ENCODE assay signal across 13 mouse cellular contexts in genomic region chr16:94567751-94568150, GRCm38 (mm10). TPM values are rescaled to one million over a fixed set of nuclear protein-coding genes. Genes with fewer than 3 reads are reported as not detected.
A peak's percentile ranks its signal among the peaks of the same experiment; 100 is the strongest.
DNase-seq lines count a peak whose midpoint lies in the region; ATAC-seq and TF ChIP-seq lines count a peak whose summit lies in the region.
"Had no signal": no experiment of that assay in that cellular context is flagged by ENCODE, and none has a peak within 500 bp of the region (broad histone marks: within the 10 kb centered on the region; RNA-seq: fewer than 3 reads in every experiment).

No protein-coding gene starts in this region.

- TF ChIP-seq CTCF in testis, adult 2 months (IDR thresholded peaks at IDR 0.05; ENCODE audit: control insufficient read depth, insufficient read depth, insufficient replicate concordance, low read depth, low read length): no peak

- no peak for DNase-seq in forebrain, embryonic 11.5 days (ENCODE audit: low spot score)
- no peak for DNase-seq in intestine, embryonic 14.5 days (ENCODE audit: low spot score)
- no peak for DNase-seq in testis, postnatal 14 days (ENCODE audit: low spot score)
- DNase-seq in kidney, adult 11 months: no peak
- DNase-seq: adrenal gland, postnatal 10 days; cerebellum, adult 18-20 months; kidney, postnatal 36 days; right cerebral cortex, postnatal 14 days had no signal

- no peaks in the 10 kb centered on the region for H3K27me3 ChIP-seq in forebrain, embryonic 13.5 days
- H3K27me3 ChIP-seq in forebrain, embryonic 11.5 days (ENCODE audit: control insufficient read depth, insufficient read depth, low read length): no peaks in the 10 kb centered on the region
- no peaks in the 10 kb centered on the region for H3K27me3 ChIP-seq in intestine, embryonic 14.5 days (replicated peaks; ENCODE audit: control insufficient read depth, insufficient read depth, low read length)
- no peaks in the 10 kb centered on the region for H3K27me3 ChIP-seq in intestine, embryonic 15.5 days (replicated peaks)
- no peaks in the 10 kb centered on the region for H3K27me3 ChIP-seq in testis, adult 2 months (ENCODE audit: control insufficient read depth, insufficient read depth, low read length)
- H3K27me3 ChIP-seq in myocyte (ENCODE audit: control insufficient read depth, insufficient read depth, insufficient read length): no peaks in the 10 kb centered on the region
- H3K27me3 ChIP-seq: embryonic facial prominence, embryonic 12.5 days had no signal

- H3K9ac ChIP-seq in forebrain, embryonic 13.5 days: peak overlapping the region; percentile 72; the same call in 1 of the 2 replicates
- H3K9ac ChIP-seq in forebrain, embryonic 11.5 days (ENCODE audit: low read length): no peak overlapping the region
- H3K9ac ChIP-seq in intestine, embryonic 14.5 days (ENCODE audit: low read length): no peak overlapping the region
- no peak overlapping the region for H3K9ac ChIP-seq in intestine, embryonic 15.5 days

- H3ac ChIP-seq in myocyte (ENCODE audit: control insufficient read depth, insufficient read length): no peak overlapping the region

- peak overlapping the region; percentile 66; the same call in 1 of the 2 replicates for H3K4me2 ChIP-seq in forebrain, embryonic 13.5 days
- no peak overlapping the region; the same call in 1 of the 2 replicates for H3K4me2 ChIP-seq in forebrain, embryonic 11.5 days (ENCODE audit: low read depth, low read length, severe bottlenecking)
- H3K4me2 ChIP-seq in intestine, embryonic 14.5 days (ENCODE audit: low read length): no peak overlapping the region
- H3K4me2 ChIP-seq in intestine, embryonic 15.5 days (replicated peaks): no peak overlapping the region
- H3K4me2 ChIP-seq in myocyte (ENCODE audit: low read depth): peak overlapping the region; percentile 90

- peaks cover 20% of the 10 kb centered on the region for H3K4me1 ChIP-seq in forebrain, embryonic 13.5 days
- peaks cover 7% of the 10 kb centered on the region; the same call in 1 of the 2 replicates for H3K4me1 ChIP-seq in forebrain, embryonic 11.5 days (replicated peaks; ENCODE audit: control insufficient read depth, insufficient read depth, low read length)
- H3K4me1 ChIP-seq in intestine, embryonic 14.5 days (replicated peaks; ENCODE audit: control insufficient read depth, insufficient read depth, low read length): peaks cover 20% of the 10 kb centered on the region
- H3K4me1 ChIP-seq in intestine, embryonic 15.5 days (replicated peaks): peaks cover 13% of the 10 kb centered on the region
- peaks cover 13% of the 10 kb centered on the region for H3K4me1 ChIP-seq in testis, adult 2 months (ENCODE audit: control insufficient read depth, insufficient read depth, low read length)

- no peak overlapping the region for H3K27ac ChIP-seq in forebrain, embryonic 13.5 days
- H3K27ac ChIP-seq in forebrain, embryonic 11.5 days (ENCODE audit: low read depth, low read length): no peak overlapping the region
- H3K27ac ChIP-seq in intestine, embryonic 14.5 days (ENCODE audit: low read depth): no peak overlapping the region
- no peak overlapping the region for H3K27ac ChIP-seq in intestine, embryonic 15.5 days
- no peak overlapping the region for H3K27ac ChIP-seq in testis, adult 2 months (ENCODE audit: control insufficient read depth, insufficient read depth, low read depth, low read length)

- no peaks in the 10 kb centered on the region for H3K9me3 ChIP-seq in forebrain, embryonic 13.5 days (replicated peaks)
- H3K9me3 ChIP-seq in forebrain, embryonic 11.5 days (ENCODE audit: control insufficient read depth, low read length): no peaks in the 10 kb centered on the region
- H3K9me3 ChIP-seq in intestine, embryonic 14.5 days (ENCODE audit: control insufficient read depth, low read length): no peaks in the 10 kb centered on the region
- no peaks in the 10 kb centered on the region for H3K9me3 ChIP-seq in intestine, embryonic 15.5 days
- H3K9me3 ChIP-seq: embryonic facial prominence, embryonic 12.5 days had no signal

- H3K4me3 ChIP-seq in forebrain, embryonic 13.5 days: no peak overlapping the region
- H3K4me3 ChIP-seq in forebrain, embryonic 11.5 days (ENCODE audit: low read depth, low read length): no peak overlapping the region
- 0 out of 2 replicates have a peak overlapping the region, but pooled peaks have one; percentile 97 for H3K4me3 ChIP-seq in intestine, embryonic 14.5 days (ENCODE audit: low read depth, low read length)
- H3K4me3 ChIP-seq in intestine, embryonic 15.5 days (replicated peaks): no peak overlapping the region
- peak overlapping the region; percentile 6; the same call in 1 of the 2 replicates for H3K4me3 ChIP-seq in testis, adult 2 months (ENCODE audit: control insufficient read depth, low read depth, low read length)
- peak overlapping the region; percentile 47 for H3K4me3 ChIP-seq in myocyte

- no peak for ATAC-seq in forebrain, embryonic 13.5 days
- no peak for ATAC-seq in forebrain, embryonic 11.5 days (replicated peaks; ENCODE audit: low FRiP score)
- ATAC-seq in intestine, embryonic 14.5 days (replicated peaks; ENCODE audit: low FRiP score, low TSS enrichment, low read depth): no peak
- no peak for ATAC-seq in intestine, embryonic 15.5 days

- peaks cover 23% of the 10 kb centered on the region for H3K79me2 ChIP-seq in myocyte (ENCODE audit: control insufficient read depth, insufficient read depth)

- H3K36me3 ChIP-seq in forebrain, embryonic 13.5 days (ENCODE audit: poor library complexity, severe bottlenecking): no peaks in the 10 kb centered on the region
- no peaks in the 10 kb centered on the region for H3K36me3 ChIP-seq in forebrain, embryonic 11.5 days (ENCODE audit: control insufficient read depth, insufficient read depth, low read length)
- H3K36me3 ChIP-seq in intestine, embryonic 14.5 days (ENCODE audit: control insufficient read depth, insufficient read depth, low read length): no peaks in the 10 kb centered on the region
- H3K36me3 ChIP-seq in intestine, embryonic 15.5 days: no peaks in the 10 kb centered on the region
- no peaks in the 10 kb centered on the region for H3K36me3 ChIP-seq in testis, adult 2 months (ENCODE audit: control insufficient read depth, insufficient read depth, low read length)
- H3K36me3 ChIP-seq in myocyte (ENCODE audit: control insufficient read depth, insufficient read depth): no peaks in the 10 kb centered on the region
- H3K36me3 ChIP-seq: embryonic facial prominence, embryonic 12.5 days had no signal

- TF ChIP-seq POLR2A in testis, adult 2 months (IDR thresholded peaks at IDR 0.05; ENCODE audit: control insufficient read depth, low read depth, low read length): no peak
- no peak for TF ChIP-seq POLR2A in myocyte (IDR thresholded peaks at IDR 0.05; ENCODE audit: insufficient read length, low read depth)

- 72% methylated on average over 5 of the region's 5 CpGs for WGBS in forebrain, embryonic 13.5 days
- WGBS in forebrain, embryonic 11.5 days: 66% methylated on average over 5 of the region's 5 CpGs
- 79% methylated on average over 5 of the region's 5 CpGs for WGBS in intestine, embryonic 14.5 days
- WGBS in intestine, embryonic 15.5 days: 69% methylated on average over 5 of the region's 5 CpGs

TF ChIP-seq in myocyte, 11 proteins besides CTCF, POLR2A, EP300 and RAD21:
- no peak for TF ChIP-seq CEBPB (IDR thresholded peaks at IDR 0.05; ENCODE audit: insufficient read depth, poor library complexity, severe bottlenecking)

RNA-seq across cellular contexts. Expression of gene Dyrk1a, which starts 2.1 kb away (rescaled TPM):
- 12.7 and 14.5 TPM in 2 replicates for polyA plus RNA-seq in forebrain, embryonic 13.5 days (2015; fragmentation: Nextera tagmentation; extraction: Ambion mirVana)
- polyA plus RNA-seq in forebrain, embryonic 11.5 days (2014; fragmentation: Nextera tagmentation; extraction: Ambion mirVana): 12.0 and 13.5 TPM in 2 replicates
- 11.5 and 13.5 TPM in 2 replicates for polyA plus RNA-seq in intestine, embryonic 14.5 days (2014; fragmentation: Nextera tagmentation; extraction: Ambion mirVana)
- polyA plus RNA-seq in intestine, embryonic 15.5 days (2015; fragmentation: Nextera tagmentation; extraction: Ambion mirVana): 8.1 and 8.7 TPM in 2 replicates
- polyA plus RNA-seq in testis, adult 2 months (2012; rRNA removed): 14.0 and 15.0 TPM in 2 replicates
- 20.7 TPM for polyA plus RNA-seq in myocyte (2012; fragmentation: generic; extraction: Trizol)

RNA-seq across cellular contexts. Expression of gene Vps26c, which starts 41.1 kb away (rescaled TPM):
- 65.2 and 66.0 TPM in 2 replicates for polyA plus RNA-seq in forebrain, embryonic 13.5 days (2015; fragmentation: Nextera tagmentation; extraction: Ambion mirVana)
- polyA plus RNA-seq in forebrain, embryonic 11.5 days (2014; fragmentation: Nextera tagmentation; extraction: Ambion mirVana): 51.3 and 59.6 TPM in 2 replicates
- polyA plus RNA-seq in intestine, embryonic 14.5 days (2014; fragmentation: Nextera tagmentation; extraction: Ambion mirVana): 52.5 and 57.6 TPM in 2 replicates
- polyA plus RNA-seq in intestine, embryonic 15.5 days (2015; fragmentation: Nextera tagmentation; extraction: Ambion mirVana): 61.5 and 63.1 TPM in 2 replicates
- polyA plus RNA-seq in testis, adult 2 months (2012; rRNA removed): 14.2 and 16.7 TPM in 2 replicates
- polyA plus RNA-seq in myocyte (2012; fragmentation: generic; extraction: Trizol): 58.3 TPM

Comparison
In these comparisons a context has a peak if more than half of its experiments do, and no peak if none do; other contexts are left out.
1. H3K4me2 ChIP-seq: peak in forebrain, embryonic 13.5 days (single experiment) and myocyte (single experiment); none in forebrain, embryonic 11.5 days (single experiment), intestine, embryonic 14.5 days (single experiment) and intestine, embryonic 15.5 days (single experiment).
2. H3K4me3 ChIP-seq: peak in intestine, embryonic 14.5 days (single experiment), testis, adult 2 months (single experiment) and myocyte (single experiment); none in forebrain, embryonic 13.5 days (single experiment), forebrain, embryonic 11.5 days (single experiment) and intestine, embryonic 15.5 days (single experiment).